Mouse (Mus musculus) layer of hippocampus, postnatal 25 days (tissue): Measurements from ENCODE around the gene Olfr441. TPM values are rescaled to one million over a fixed set of nuclear protein-coding genes. Genes with fewer than 3 reads are reported as not detected.
"Not testable (repeated sequence)": the region's sequence is repeated elsewhere in the genome, so short reads cannot be mapped to it uniquely, and the experiment has no call there.

Source experiments
- DNase-seq, 2 experiments: peaks; one replicate each; pipeline ENCODE4 v3.0.0; 2022; ENCODE audit warnings: mixed read lengths in 2 of 2, low spot score in 1 of 2; ENCODE audit errors: extremely low spot score in 1 of 2
- total RNA-seq, 2 experiments: library from RNA; stranded (reverse); gene quantifications; 2 replicates each; pipeline ENCODE4 v1.2.3; 2021

The Olfr441 gene
- total RNA-seq, result not detected

DNA sequence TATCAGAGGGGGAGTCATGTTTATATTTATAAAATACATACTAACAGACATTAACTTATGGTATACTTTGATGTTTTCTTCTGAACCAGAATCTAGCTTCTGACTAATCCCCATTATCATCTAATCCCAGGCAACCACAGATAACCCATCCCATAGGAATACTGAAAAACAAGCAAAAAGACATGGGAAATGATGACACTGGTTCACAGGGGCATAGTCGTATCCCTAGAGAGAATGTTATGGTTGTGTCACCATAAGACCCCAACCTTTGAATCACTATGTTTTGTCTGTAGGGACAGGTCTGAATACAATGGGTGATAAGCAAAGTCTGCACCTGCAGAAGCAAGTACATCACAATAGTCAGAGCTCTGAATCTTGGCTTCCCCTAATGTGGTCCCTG, at the start of gene Olfr441:
Olfr441 (plus strand) TSS at position 301 of the 400 bp plus-strand sequence.
- not testable (repeated sequence) for DNase-seq

DNA sequence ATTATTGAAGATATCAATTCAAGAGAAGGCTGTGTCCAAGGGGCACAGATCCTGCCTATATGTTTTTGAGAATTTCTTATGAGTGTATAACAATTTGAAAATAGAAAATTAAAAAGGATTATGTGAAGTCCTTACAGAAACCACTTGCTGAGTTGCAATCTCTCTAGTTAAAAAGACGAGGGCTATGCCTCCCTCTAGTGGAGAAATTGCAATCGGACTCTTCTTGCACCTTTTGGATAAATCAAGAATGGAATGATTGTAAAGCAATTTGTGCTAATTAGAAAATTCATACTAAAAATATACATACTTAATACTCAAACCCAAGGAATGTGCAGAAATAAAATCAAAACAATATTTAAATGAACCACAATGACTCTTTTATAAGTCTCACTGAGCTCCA, 27.4 kb upstream of the Olfr441 start:
- DNase-seq, result no peak

DNA sequence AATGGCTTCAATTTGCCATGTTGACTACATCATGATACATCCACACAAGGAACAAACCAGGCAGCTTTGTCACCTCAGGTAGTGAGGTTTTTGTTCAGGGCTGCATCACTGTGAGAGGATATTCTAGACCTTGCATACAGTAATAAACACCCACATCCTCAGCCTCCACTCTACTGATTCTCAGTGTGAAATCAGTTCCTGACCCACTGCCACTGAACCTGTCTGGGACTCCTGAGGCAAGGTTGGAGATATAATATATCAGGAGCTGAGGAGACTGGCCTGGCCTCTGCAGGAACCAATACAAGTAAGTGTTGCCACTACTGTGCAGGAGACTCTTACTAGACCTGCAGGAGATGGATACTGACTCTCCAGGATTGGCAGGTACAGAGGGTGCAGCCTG, 24.8 kb upstream of the Olfr441 start:
- DNase-seq, result not testable (repeated sequence)

DNA sequence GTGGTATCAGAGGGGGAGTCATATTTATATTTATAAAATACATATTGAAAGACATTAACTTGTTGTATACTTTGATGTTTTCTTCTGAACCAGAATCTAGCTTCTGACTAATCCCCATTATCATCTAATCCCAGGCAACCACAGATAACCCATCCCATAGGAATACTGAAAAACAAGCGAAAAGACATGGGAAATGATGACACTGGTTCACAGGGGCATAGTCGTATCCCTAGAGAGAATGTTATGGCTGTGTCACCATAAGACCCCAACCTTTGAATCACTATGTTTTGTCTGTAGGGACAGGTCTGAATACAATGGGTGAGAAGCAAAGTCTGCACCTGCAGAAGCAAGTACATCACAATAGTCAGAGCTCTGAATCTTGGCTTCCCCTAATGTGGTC, 40.1 kb downstream of the Olfr441 start, which contains the start of gene Olfr237-ps1:
Olfr237-ps1 (plus strand) TSS at position 301 of the 400 bp plus-strand sequence.
- DNase-seq, result not testable (repeated sequence)

DNA sequence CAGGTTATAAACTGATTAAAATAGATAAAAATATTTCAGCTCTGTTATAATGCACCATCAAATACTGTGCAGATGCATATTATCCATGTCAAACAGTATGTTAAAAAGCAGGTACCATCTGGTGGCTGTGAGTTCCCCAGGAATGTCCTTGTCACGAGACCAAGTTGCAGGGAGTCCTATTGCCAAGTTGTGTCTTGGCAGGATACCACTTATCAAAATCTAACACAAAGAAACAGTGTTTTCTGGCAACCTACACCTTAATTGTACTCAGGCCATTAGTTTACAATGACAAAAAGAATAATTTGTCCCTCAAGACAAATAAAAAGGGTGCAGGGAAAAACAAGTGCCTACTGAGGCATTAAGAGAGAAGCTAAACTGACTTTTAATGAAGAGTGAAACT, 53.3 kb downstream of the Olfr441 start:
- no peak for DNase-seq

DNA sequence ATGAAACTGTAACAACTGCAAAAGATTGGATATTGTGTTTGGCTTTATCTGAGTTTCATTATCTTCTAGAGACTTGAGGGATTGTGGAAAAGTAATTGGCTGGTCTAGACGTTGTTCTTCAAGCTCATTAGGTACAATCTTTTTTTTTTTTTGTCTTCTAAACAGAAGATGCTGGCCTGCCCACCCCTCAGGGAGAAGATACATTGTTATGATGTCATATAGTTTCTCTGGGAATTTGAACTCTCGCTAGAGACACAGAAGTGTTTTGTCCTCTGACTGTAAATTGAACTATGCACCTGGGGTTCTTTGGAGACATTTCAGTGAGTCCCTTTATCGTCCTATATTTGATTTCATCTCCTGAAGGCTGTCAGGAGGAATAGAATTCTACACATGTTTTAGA, 56.8 kb downstream of the Olfr441 start, which contains the start of gene Olfr437:
Olfr437 (plus strand) TSS at position 301 of the 400 bp plus-strand sequence.
- no peak for DNase-seq

DNA sequence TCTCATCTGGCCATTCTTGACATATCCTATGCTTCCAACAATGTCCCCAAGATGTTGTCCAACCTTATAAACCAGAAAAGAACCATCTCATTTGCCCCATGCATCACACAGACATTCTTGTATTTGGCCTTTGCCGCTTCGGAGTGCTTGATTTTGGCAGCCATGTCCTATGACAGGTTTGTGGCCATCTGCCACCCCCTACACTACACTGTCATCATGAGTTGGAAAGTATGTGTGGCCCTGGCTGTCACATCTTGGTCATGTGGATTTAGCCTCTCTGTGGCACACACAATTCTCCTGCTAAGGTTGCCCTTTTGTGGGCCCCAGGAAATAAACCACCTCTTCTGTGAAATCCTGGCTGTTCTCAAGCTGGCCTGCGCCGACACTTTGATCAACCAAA, 61.1 kb downstream of the Olfr441 start:
- DNase-seq, result no peak

Other genes starting within 250 kb of the Olfr441 start
- gene Olfr448, start 215.9 kb upstream of the Olfr441 start, total RNA-seq, result not detected
- gene Olfr447, start 197.5 kb upstream of the Olfr441 start, total RNA-seq, result not detected
- not detected for gene Olfr446, start 185.0 kb upstream of the Olfr441 start, total RNA-seq
- gene Olfr444, start 157.3 kb upstream of the Olfr441 start, total RNA-seq, result not detected
- gene Olfr237-ps1, start 40.2 kb downstream of the Olfr441 start, total RNA-seq, result not detected
- not detected for gene Olfr437, start 56.9 kb downstream of the Olfr441 start, total RNA-seq
- not detected for gene Olfr13, start 65.8 kb downstream of the Olfr441 start, total RNA-seq
- gene Olfr435, start 90.8 kb downstream of the Olfr441 start, total RNA-seq, result not detected
- not detected for gene Olfr434, start 106.7 kb downstream of the Olfr441 start, total RNA-seq
- not detected for gene Olfr47, start 125.2 kb downstream of the Olfr441 start, total RNA-seq
- gene Arhgef5, start 159.2 kb downstream of the Olfr441 start, total RNA-seq, result 1 to 10 TPM; 2.0 to 2.2 TPM
- gene Nobox, start 203.2 kb downstream of the Olfr441 start, total RNA-seq, result not detected